Mouse (Mus musculus): ENCODE measurements around the gene Lrrc49. TPM values are rescaled to one million over a fixed set of nuclear protein-coding genes. Genes with fewer than 3 reads are reported as not detected.

Gene Lrrc49
- total RNA-seq, 2 experiments from 2014 or later = 82.9 to 88.3 TPM

DNA sequence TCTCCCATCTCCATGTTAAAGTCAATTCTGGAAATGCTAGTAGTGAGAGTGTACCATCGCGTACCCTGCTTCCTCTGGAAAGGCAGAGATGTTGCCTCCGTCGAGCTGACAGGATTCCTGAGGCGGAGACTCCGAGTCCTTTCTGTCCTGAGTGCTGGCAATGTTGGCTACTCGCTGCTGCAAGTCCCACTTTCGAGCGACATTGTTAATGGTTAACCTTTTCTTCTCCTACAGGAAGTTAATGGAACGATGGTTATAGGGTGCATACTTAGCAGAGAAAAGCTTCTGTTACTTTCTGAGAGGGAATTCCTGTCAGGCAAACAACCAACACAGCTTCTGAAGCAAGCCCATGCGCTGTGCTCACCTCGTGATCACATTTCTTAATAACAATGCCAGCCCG is 77.8 kb downstream of the Lrrc49 start:
- intact Hi-C loops (cut with DNase I) = loop anchor here (5.0 kb wide), 1 partner anchor 67 kb away; no protein-coding TSS in a partner anchor
- DNase-seq (ENCODE audit: low spot score in 2 of 2) = no peak

DNA sequence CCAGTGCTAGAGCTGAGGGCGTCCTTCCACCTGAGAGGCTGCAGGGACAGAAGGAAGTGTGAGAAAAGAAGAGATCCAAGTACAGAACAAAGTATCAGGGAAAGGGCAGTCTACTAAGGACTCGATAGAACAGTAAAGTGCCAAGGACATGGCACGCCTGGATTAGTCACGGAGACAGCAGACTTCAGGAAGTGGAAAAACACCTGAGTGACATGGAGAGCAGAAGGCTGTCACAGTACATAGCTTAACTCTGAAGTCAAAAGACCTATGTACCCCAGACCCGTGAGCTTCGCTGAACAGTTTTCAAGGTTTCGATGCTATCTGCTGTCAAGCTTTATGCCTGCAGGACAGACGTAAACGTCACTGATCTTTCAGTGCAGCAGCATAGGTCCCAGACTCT is 79.1 kb downstream of the Lrrc49 start:
- intact Hi-C loops (cut with DNase I) = no loop called here
- DNase-seq (ENCODE audit: low spot score in 2 of 2) = no peak

DNA sequence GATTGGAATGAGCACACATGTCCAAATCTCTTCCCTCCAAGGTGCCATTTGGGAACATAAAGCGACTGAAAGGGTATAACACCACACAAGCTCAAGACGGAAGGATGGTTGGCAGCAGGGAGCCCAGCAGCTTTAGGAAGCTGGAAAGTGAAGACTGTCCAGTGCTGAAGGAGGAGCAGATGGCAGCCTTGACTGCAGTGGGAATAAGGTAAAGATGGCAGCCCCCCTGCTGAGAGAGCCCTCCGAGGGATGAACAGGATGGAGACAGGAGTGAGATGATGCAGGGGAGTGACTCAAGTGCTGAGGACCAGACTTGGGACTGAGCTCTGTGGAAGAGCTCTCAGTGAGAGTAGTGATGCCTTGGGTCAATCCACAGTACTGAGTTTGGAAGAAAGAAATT is 79.9 kb downstream of the Lrrc49 start:
- intact Hi-C loops (cut with DNase I) = no loop called here

DNA sequence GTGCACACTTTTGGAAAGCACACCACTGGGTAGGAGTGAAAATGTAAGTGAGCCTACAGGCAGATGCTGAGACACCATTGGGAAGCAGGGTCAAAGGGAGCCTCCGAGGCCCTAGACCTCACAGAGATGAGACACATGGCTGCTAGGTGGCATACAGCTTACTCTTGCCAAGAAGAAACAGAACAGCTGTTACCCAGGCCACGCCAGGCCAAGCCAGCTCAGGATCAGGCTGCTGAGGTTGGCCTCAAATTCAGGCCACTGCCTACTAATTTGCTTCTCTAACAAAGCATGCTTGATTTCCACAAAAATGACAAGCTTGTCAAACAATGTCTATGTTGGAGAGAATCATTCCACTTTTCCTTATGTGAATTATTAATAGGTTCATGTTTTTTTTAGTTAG is 83.0 kb downstream of the Lrrc49 start:
- intact Hi-C loops (cut with DNase I) = no loop called here
- no peak for DNase-seq (ENCODE audit: low spot score in 2 of 2)

More for the DNA sequence above, 79.9 kb downstream of the Lrrc49 start:
- no peak for DNase-seq (ENCODE audit: low spot score in 2 of 2)

DNA sequence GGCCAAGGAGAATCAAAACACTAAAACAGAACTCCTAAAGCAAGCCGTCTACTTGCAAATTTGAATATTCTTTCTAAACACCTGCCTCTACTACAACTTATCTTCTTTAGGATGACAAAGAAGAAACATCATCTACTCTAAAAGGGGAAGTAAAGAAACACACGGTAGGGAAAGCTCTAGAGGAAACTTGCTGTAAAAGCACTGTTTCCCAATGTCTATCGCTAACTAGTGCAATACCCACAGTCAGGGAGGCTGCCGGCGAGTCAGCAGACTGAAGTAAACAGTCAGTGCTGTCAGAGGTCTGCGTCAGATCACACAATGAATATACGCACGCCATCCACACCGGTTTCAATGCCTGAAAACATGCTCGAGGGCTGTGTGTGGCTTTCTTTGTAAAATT is 86.0 kb downstream of the Lrrc49 start:
- intact Hi-C loops (cut with DNase I) = no loop called here
- no peak for DNase-seq (ENCODE audit: low spot score in 2 of 2)

DNA sequence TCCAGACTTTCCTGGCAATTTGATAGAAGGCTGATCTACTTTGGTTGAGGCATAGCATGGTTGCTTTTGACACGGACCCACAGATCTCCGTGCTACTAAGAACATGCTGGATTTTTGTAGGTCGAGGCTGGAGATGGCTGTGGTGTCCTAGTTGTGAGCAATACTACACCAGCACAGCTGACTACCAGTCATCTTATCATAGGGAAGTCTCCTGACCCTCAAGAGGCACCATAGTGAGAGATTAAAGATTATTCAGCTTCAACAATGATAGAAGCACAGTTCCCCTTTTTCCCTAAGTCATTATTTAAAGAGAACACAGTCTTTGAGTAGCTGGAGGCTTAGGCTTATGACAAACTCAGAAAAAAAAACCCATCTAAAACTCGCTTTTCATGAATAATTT is 87.7 kb downstream of the Lrrc49 start:
- intact Hi-C loops (cut with DNase I) = no loop called here
- DNase-seq (ENCODE audit: low spot score in 2 of 2) = no peak

DNA sequence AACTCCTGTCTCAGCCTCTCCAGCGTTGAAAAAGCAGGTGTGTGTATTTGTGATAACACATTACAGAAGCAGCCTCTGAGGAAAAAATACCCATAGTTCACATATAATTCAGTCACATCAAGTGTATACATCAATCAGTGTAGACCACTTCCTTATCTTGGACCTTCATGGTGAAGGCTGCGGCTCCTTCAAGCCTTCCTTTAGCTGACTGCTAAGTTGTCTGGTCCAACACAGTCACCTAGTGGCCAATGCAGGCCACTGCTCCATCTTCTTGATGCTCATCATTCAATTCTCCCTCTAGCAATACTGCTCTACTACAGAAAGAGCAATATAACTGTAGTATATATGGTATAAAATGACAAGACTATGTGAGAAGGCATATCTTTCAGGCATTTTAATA is 88.5 kb downstream of the Lrrc49 start:
- DNase-seq (ENCODE audit: low spot score in 2 of 2) = peak in 1 of 2 experiments; percentile 59
- intact Hi-C loops (cut with DNase I) = loop anchor here (2.0 kb wide), 1 partner anchor 355 kb away; no protein-coding TSS in a partner anchor

DNA sequence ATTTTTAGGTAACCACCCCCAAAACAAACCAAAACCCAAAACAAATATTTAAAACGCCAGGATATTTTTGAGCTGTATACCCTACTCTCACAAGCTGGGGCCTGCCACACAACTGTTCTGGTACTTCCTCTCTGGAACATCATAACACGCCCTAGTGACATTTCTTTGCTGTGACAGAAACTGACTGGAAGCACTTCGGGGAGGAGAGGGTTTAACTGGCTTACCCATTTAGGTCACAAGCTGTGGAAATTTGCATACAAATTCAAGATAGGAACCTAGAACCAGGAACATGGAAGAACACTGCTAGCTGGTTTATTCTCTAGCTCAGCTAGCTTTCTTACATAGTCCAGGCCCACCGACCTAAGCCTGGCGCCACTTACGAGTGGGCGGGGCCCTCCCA is 92.6 kb downstream of the Lrrc49 start:
- no peak for DNase-seq (ENCODE audit: low spot score in 2 of 2)
- intact Hi-C loops (cut with DNase I) = no loop called here

DNA sequence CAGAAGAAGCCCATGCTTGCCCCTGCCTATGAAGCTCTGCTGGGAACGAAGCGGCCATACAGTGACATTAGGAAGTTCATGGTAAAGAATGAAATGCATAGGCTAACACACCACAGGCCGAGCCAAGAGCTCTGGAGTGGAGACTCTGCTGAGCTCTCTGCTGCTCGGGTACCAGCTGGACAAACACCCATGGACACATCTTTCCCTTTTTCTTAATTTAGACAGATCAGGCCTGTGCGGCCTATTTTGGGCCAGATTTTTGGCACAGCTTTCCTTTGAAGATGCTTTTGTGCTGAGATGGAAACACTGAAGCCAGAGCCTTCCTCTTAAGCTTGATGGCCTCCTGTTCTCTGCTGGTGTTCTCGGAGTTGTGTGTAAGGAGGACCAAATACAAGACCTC is 95.0 kb downstream of the Lrrc49 start:
- intact Hi-C loops (cut with DNase I) = no loop called here
- peak in 1 of 2 experiments; percentile 64 for DNase-seq (ENCODE audit: low spot score in 2 of 2)

DNA sequence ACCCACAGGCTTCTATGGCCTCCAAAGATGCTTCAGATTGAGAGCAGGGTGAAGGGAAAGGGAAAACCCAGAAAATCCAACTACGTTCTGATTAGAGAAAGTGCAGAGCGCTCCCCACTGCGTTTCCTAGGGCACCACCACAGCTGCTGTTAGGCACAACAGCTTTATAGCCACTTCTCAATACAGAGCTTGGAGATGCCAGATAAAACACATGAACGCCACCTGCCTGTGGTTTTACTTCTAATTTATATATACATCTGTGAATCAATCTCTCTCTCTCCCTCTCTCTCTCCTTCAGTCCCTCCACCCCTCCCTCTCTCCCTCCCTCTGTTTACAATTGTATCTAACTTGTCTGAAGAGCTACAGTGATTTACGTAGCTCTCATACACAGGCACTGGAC is 95.6 kb downstream of the Lrrc49 start:
- peak in 1 of 2 experiments; percentile 34 for DNase-seq (ENCODE audit: low spot score in 2 of 2)
- intact Hi-C loops (cut with DNase I) = no loop called here

DNA sequence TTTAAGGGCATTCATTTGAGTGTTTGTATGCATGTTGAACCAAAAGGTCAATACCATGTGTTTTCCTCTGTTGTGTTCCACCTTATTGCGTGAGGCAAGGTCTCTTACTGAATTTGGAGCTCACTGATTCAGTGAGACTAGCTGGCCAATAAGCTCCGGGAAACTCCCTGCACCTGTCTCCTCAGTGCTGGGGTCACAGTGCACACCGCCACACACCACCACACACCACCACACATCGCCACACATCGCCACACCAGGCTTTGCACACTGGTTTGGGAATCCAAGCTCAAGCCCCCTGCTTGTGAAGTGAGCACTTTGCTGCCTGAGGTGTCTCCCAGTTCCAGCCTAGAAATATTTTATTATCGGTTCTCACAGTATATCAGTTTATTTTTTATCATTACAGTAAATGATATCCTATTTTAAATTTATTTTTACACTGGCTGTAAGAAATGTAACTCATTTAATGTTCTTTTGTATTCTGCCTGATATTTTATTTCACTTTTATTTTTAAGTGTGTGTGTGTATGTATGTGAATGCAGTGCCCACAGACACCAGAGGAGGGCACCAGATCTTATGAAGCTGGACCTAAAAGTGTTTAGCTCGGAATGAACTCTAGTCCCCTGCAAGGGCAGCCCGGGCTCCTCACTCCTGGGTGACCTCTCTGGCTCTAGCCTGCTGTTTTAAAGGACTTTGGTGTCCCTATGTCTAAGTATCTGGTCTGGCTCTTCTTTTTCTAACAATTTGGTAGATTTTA is 96.9 kb downstream of the Lrrc49 start:
- DNase-seq (ENCODE audit: low spot score in 2 of 2) = no peak
- intact Hi-C loops (cut with DNase I) = no loop called here

DNA sequence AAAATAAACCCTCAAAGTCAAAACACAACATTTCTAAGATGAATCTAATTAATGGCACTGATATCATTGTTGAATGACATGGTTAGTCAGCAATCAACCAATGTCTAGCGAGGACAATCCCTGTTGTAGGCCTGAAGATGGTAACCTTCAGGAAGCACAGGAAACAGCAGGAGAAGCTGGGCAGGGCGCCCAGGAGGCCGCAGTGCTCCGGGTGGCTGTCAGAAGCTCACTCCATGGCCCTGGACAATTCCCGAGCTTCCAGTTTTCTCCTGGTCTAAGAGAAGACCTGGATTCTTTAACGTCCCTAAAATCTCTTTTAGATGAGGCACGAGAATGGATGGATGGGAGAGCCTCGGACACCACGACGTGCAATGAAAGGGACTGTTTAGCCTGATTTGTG is 99.0 kb downstream of the Lrrc49 start:
- DNase-seq (ENCODE audit: low spot score in 2 of 2) = no peak

DNA sequence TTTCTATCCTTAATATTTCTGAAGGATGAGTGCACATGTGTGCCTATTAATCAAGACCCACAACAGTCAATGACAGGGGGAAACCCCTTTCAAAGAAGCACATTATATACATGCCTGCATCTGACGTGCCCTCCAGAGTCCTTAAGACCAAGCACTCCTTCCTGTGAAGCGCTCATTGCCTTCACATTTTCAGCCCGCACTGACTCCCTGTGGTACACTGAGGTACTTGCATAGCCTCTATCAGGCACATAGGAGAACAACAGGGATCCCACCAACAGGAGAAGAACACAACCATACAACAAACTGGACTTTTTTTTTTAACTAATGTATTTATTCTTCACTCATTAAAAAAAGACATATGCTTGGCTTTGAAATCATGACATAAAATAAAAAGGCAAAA is 101.0 kb downstream of the Lrrc49 start:
- peak in 1 of 2 experiments; percentile 18 for DNase-seq (ENCODE audit: low spot score in 2 of 2)
- intact Hi-C loops (cut with DNase I) = no loop called here

More for the DNA sequence above, 99.0 kb downstream of the Lrrc49 start:
- intact Hi-C loops (cut with DNase I) = no loop called here

DNA sequence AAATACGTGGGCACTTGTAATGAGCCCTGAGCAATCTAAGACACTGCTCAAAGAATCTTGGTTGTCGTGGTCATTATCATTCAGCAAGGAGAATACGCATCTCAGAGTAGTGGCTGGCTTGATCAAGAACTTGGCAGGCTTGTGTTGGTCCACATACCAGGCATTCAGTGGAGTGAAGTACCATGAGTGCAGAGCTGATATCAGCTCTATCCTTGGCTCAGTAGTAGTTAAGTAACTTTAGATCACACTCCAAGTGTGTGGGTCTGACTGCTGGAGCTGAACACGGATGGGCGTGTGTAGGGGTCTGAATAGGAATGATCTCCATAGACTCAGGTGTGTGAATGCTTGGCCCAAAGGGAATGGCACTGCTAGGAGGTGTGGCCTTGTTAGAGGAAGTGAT is 102.8 kb downstream of the Lrrc49 start:
- no peak for DNase-seq (ENCODE audit: low spot score in 2 of 2)
- intact Hi-C loops (cut with DNase I) = no loop called here

DNA sequence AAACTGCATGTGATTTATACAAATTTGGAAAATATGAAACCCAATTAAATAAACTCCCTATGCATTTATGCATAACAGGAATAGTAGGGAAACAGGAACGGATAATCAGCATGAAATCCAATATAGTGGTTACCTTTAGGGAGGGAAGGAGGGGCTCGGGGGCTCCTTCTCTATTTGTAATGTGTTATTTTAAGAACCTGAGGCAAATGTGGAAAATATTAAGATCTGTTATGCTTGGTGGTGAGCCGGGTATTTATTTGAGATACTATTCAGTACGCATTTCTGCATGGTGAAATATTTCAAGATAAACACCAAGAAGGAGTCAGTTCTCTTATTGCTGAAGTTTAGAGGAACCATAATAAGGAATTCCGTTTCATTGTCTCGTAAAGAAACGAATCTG is 105.4 kb downstream of the Lrrc49 start:
- intact Hi-C loops (cut with DNase I) = no loop called here
- DNase-seq (ENCODE audit: low spot score in 2 of 2) = no peak

DNA sequence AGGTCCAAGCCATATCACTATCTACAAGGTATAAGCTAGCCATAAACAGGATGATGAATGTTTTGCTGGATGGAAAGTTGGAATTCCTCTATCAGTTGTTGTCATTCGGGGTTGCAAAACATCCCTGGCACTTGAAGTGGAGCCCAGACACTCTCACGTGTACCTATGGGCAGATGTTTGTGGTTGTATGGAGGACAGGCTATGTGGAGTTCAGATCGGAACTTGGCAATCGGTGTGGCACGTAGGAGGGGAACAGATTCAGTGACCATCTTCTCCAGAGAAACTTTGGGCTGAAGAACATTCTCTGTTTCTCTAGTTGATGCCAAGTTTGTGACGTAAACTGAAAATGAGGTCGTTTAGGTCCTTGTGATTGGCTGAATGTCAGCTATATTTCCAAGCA is 114.9 kb downstream of the Lrrc49 start:
- no peak for DNase-seq (ENCODE audit: low spot score in 2 of 2)
- intact Hi-C loops (cut with DNase I) = no loop called here

DNA sequence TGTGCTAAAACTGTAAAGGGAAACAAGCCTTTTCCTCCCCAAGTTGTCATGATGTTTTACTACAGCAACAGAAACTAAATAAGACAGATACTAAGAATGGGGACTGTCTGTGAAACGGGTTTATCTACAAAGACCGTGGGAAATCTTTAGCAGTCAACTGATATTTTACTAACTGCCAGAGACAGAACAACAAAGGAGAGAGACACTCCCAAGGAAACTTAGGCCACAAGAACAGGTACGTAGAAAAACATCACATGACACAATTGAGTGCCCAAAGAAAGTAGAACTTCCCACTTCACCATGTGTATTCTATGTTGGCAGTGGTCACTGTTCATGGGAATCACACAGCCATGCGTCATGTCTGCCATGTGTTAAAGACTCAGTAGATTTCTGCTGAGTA is 116.2 kb downstream of the Lrrc49 start:
- intact Hi-C loops (cut with DNase I) = no loop called here
- no peak for DNase-seq (ENCODE audit: low spot score in 2 of 2)

DNA sequence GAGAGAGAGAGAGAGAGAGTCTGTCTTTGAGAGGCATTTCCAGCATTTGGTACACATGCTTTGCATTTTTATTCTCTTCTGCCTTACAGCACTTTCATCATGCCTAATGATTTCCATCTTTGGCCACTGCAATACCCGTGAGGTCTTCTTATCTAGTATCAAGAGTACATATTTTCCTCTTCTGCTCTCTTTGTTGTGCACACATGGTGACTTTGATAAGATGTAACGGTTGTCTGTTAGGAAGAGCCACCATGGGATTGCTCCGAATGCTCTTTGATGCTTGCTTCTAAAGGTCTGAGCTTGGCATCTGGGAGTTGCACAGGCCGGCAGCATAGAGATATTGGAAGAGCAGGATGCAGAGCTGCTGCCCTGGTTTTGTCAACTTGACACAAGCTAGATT is 116.9 kb downstream of the Lrrc49 start:
- DNase-seq (ENCODE audit: low spot score in 2 of 2) = no peak
- intact Hi-C loops (cut with DNase I) = no loop called here

DNA sequence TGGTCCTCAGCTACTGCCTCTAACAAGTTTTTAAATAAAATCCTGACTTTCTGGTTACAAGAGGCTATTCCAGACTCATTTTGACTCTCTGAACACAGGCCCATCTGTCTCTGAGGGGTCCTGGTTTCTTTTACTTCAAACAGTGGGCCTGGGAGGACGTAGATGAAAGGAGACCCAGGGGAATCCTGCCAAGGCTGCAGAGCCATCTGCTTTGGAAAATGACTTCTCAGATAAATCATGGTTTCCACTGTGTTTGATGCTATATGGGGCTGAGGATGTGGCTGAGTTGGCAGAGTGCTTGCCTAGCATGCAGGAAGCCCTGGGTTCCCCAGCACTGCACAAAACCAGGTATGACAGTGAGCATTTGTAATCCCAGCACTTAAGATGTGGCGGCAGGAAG is 118.6 kb downstream of the Lrrc49 start:
- no peak for DNase-seq (ENCODE audit: low spot score in 2 of 2)
- intact Hi-C loops (cut with DNase I) = no loop called here

DNA sequence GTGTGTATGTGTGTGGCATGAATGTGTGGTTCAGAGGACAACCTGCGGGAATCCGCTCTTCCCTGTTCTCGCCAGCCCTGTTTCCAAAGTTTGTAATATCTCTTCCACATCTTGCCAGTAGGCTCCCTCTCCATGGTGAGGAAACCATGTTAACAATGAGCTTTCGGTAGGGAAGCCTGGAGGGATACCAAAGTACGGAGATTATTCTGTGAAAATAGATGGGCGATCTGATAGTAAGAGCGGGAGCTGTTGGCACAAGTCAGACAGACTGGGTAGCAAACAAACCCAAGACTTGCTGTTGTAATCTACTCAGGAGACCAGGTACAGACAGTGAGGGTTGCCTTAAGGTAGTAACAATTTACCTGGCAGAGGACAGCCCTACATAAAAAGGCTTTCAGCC is 124.1 kb downstream of the Lrrc49 start:
- intact Hi-C loops (cut with DNase I) = no loop called here
- DNase-seq (ENCODE audit: low spot score in 2 of 2) = no peak

DNA sequence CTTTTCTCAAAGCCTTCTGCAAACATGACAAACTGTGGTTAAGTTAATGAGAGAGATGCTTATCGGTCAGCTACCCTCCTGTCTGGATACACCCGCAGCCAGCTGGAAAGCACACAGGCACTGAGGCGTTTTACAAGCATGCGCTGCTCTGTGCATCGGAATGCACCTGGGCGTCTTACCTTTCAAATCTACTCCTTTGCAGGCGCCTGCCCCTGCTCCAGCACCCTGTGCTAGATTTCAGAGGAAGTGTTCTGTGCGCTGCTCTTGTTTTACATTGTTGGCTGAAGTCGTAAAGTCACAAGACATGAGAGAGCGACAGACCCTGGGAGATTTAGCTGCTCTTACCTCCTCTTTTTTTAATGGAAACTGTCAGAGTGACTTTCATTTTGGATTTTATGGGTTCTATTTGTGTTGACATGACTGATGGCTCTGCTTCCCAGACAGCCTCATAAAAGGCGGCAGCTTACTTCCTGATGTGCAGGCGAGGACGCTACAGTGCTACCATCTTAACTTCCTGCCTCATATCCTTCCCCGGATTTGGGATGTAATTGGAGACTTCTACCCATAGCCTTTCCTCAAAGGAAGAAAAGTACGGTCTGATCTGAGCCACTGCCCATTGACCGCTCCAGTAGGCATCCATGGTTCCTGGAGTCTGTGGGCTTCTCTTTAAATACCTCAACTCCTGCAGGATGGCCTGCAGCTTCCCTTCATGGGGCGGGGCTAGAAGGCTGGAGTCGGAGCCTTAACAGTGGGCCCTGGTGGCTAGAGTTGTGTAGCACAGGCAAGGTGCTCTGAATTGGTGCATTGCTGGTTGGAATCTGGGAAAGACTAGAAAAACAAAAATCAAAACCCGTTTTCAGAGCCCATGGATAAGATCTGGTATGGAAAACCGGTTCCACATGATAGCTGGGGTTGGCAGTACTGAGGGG is 125.3 kb downstream of the Lrrc49 start:
- intact Hi-C loops (cut with DNase I) = no loop called here
- no peak for DNase-seq (ENCODE audit: low spot score in 2 of 2)
